Mouse (Mus musculus): ENCODE measurements around the gene Vps9d1. TPM values are rescaled to one million over a fixed set of nuclear protein-coding genes. Genes with fewer than 3 reads are reported as not detected.
"Not testable (repeated sequence)": the region's sequence is repeated elsewhere in the genome, so short reads cannot be mapped to it uniquely, and the experiment has no call there.

Gene Vps9d1
- polyA plus RNA-seq, 1 experiment from 2014 or later, result 65.8 TPM

- no peaks in the 10 kb centered on the region for H3K36me3 ChIP-seq (ENCODE audit: control insufficient read depth, insufficient read depth, low read length)
- H3K4me3 ChIP-seq (ENCODE audit: low read depth, low read length), result no peak overlapping the region
- peaks cover 3% of the 10 kb centered on the region; the same call in 1 of the 2 replicates for H3K4me1 ChIP-seq (ENCODE audit: control insufficient read depth, insufficient read depth, low read length)
- no peak overlapping the region for H3K4me2 ChIP-seq (ENCODE audit: low read depth, low read length)
- no peak overlapping the region for H3K9ac ChIP-seq (replicated peaks; ENCODE audit: low read depth, low read length)
- H3K27me3 ChIP-seq (ENCODE audit: control insufficient read depth, insufficient read depth, low read length), result no peaks in the 10 kb centered on the region
- ATAC-seq (ENCODE audit: low read depth), result peak; percentile 35; the same call in 1 of the 2 replicates
- H3K27ac ChIP-seq (ENCODE audit: low read depth, low read length), result no peak overlapping the region
- 46% methylated on average over 11 of the region's 13 CpGs for WGBS
- H3K9me3 ChIP-seq (ENCODE audit: control insufficient read depth, low read length), result no peaks in the 10 kb centered on the region
Observed at GRCm38 (mm10) chr8:123233300-123233699, 20.8 kb downstream of the Vps9d1 start.

DNA sequence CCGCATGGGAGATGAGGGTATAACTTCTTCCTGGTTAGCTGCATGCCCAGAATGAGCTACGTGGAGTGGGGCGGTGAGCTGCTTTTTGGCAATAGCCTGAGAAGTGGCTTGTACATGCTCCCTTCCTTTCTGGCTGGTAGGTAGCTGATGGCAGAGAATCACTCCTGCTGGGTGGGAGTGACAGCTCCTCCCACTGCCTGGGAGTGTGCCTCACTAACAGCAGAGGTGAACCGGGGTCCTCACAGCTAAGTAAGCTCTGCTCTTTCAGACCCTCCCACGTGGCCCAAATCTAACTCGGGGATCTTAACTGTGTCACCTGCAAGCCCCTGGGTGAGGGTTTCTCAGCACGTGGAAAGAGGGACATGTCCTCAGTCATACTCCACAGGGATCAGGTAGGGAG, 21.6 kb downstream of the Vps9d1 start:
- H3K9ac ChIP-seq (replicated peaks; ENCODE audit: low read depth, low read length), result no peak overlapping the region
- no peak overlapping the region for H3K4me2 ChIP-seq (ENCODE audit: low read depth, low read length)
- 23% methylated on average over 7 of the region's 7 CpGs for WGBS
- H3K36me3 ChIP-seq (ENCODE audit: control insufficient read depth, insufficient read depth, low read length), result 0 out of 2 replicates have a peak, but pooled peaks cover 2% of the 10 kb centered on the region
- H3K4me1 ChIP-seq (ENCODE audit: control insufficient read depth, insufficient read depth, low read length), result peaks cover 3% of the 10 kb centered on the region; the same call in 1 of the 2 replicates
- H3K27me3 ChIP-seq (ENCODE audit: control insufficient read depth, insufficient read depth, low read length), result no peaks in the 10 kb centered on the region
- no peak for ATAC-seq (ENCODE audit: low read depth)
- no peak overlapping the region for H3K27ac ChIP-seq (ENCODE audit: low read depth, low read length)
- no peaks in the 10 kb centered on the region for H3K9me3 ChIP-seq (ENCODE audit: control insufficient read depth, low read length)
- H3K4me3 ChIP-seq (ENCODE audit: low read depth, low read length), result no peak overlapping the region

GRCm38 (mm10) chr8:123231742-123232141, 22.4 kb downstream of the Vps9d1 start:
- no peak overlapping the region for H3K4me2 ChIP-seq (ENCODE audit: low read depth, low read length)
- H3K9me3 ChIP-seq (ENCODE audit: control insufficient read depth, low read length), result no peaks in the 10 kb centered on the region
- ATAC-seq (ENCODE audit: low read depth), result no peak
- H3K36me3 ChIP-seq (ENCODE audit: control insufficient read depth, insufficient read depth, low read length), result peaks cover 3% of the 10 kb centered on the region; the same call in 1 of the 2 replicates
- WGBS, result 63% methylated on average over 5 of the region's 5 CpGs
- no peak overlapping the region for H3K27ac ChIP-seq (ENCODE audit: low read depth, low read length)
- H3K4me3 ChIP-seq (ENCODE audit: low read depth, low read length), result no peak overlapping the region
- H3K4me1 ChIP-seq (ENCODE audit: control insufficient read depth, insufficient read depth, low read length), result peaks cover 3% of the 10 kb centered on the region; the same call in 1 of the 2 replicates
- no peaks in the 10 kb centered on the region for H3K27me3 ChIP-seq (ENCODE audit: control insufficient read depth, insufficient read depth, low read length)
- no peak overlapping the region for H3K9ac ChIP-seq (replicated peaks; ENCODE audit: low read depth, low read length)

- H3K27me3 ChIP-seq (ENCODE audit: control insufficient read depth, insufficient read depth, low read length); H3K27ac ChIP-seq (ENCODE audit: low read depth, low read length); H3K4me3 ChIP-seq (ENCODE audit: low read depth, low read length); H3K9me3 ChIP-seq (ENCODE audit: control insufficient read depth, low read length); H3K9ac ChIP-seq (replicated peaks; ENCODE audit: low read depth, low read length); ATAC-seq (ENCODE audit: low read depth); H3K36me3 ChIP-seq (ENCODE audit: control insufficient read depth, insufficient read depth, low read length); H3K4me1 ChIP-seq (ENCODE audit: control insufficient read depth, insufficient read depth, low read length); H3K4me2 ChIP-seq (ENCODE audit: low read depth, low read length): not testable (repeated sequence)
- 87% methylated on average over 10 of the region's 11 CpGs for WGBS
Observed at GRCm38 (mm10) chr8:123230326-123230725, 23.8 kb downstream of the Vps9d1 start.

DNA sequence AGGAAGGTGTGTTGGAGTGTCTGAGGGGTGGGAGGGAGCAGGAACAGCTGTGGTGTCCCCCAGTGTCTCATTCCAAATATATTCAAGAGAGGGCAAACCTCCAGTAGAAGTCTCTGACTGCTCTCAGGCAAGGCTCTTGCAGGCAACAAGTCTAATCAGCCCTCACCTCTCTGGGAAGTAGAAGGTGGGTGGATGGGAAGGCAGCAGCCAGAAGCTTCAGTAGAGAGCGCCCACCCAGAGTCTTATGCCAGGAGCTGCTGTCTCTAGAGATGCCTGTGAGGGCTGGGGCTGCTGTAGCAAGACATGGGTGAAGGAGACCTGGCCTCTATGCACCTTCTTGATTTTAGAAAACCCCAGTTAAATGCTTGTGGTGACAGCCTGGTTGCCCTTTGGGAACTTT, 25.7 kb downstream of the Vps9d1 start:
- Histone ChIP-seq H3K9me3 (ENCODE audit: control insufficient read depth, low read length) (no peaks in the 10 kb centered on the region), H3K9ac (replicated peaks; ENCODE audit: low read depth, low read length) (no peak overlapping the region), H3K4me3 (ENCODE audit: low read depth, low read length) (no peak overlapping the region), H3K4me2 (ENCODE audit: low read depth, low read length) (no peak overlapping the region), H3K4me1 (ENCODE audit: control insufficient read depth, insufficient read depth, low read length) (peaks cover 14% of the 10 kb centered on the region), H3K36me3 (ENCODE audit: control insufficient read depth, insufficient read depth, low read length) (peaks cover 3% of the 10 kb centered on the region; the same call in 1 of the 2 replicates), H3K27me3 (ENCODE audit: control insufficient read depth, insufficient read depth, low read length) (no peaks in the 10 kb centered on the region), H3K27ac (ENCODE audit: low read depth, low read length) (no peak overlapping the region)
- no peak for ATAC-seq (ENCODE audit: low read depth)
- 90% methylated on average over 1 of the region's 1 CpGs for WGBS

- Histone ChIP-seq H3K9ac (replicated peaks; ENCODE audit: low read depth, low read length) (peak within 1 kb of the TSS; percentile 79), H3K27ac (ENCODE audit: low read depth, low read length) (peak within 1 kb of the TSS; percentile 80), H3K4me3 (ENCODE audit: low read depth, low read length) (peak within 1 kb of the TSS; percentile 73), H3K27me3 (ENCODE audit: control insufficient read depth, insufficient read depth, low read length) (no peaks in the 10 kb centered on the region), H3K36me3 (ENCODE audit: control insufficient read depth, insufficient read depth, low read length) (peaks cover 3% of the 10 kb centered on the region; the same call in 1 of the 2 replicates), H3K9me3 (ENCODE audit: control insufficient read depth, low read length) (no peaks in the 10 kb centered on the region), H3K4me2 (ENCODE audit: low read depth, low read length) (peak within 1 kb of the TSS; percentile 84), H3K4me1 (ENCODE audit: control insufficient read depth, insufficient read depth, low read length) (peaks cover 14% of the 10 kb centered on the region)
- WGBS, result 3% methylated on average over 59 of the region's 59 CpGs
- peak; percentile 89 for ATAC-seq (ENCODE audit: low read depth)
Observed at GRCm38 (mm10) chr8:123224278-123225266, 29.6 kb downstream of the Vps9d1 start, which contains the start of gene Cdk10. Gene Cdk10, plus strand, starts transcription at chr8:123224842.

DNA sequence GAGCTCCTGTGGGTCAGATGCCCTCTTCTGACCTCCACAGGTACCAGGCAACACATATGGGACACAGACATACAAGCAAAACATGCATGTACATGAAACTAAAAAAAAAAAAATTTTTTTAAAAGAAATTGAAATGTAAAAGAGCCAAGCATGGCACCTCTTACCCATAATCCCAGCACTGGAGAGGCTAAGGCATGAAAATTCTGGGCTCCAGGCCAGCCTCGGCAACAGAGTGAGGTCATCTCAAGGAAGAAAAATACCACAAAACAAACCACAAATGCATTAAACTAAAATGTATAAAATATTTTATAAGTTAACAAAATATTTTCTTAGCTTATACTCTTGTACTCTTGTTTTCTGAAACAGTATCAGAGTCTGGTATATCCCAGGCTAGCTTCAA, 33.2 kb downstream of the Vps9d1 start:
- H3K9me3 ChIP-seq (ENCODE audit: control insufficient read depth, low read length), result no peaks in the 10 kb centered on the region
- no peak for ATAC-seq (ENCODE audit: low read depth)
- no peak overlapping the region for H3K9ac ChIP-seq (replicated peaks; ENCODE audit: low read depth, low read length)
- no peak overlapping the region for H3K4me2 ChIP-seq (ENCODE audit: low read depth, low read length)
- peaks cover 14% of the 10 kb centered on the region for H3K4me1 ChIP-seq (ENCODE audit: control insufficient read depth, insufficient read depth, low read length)
- 97% methylated on average over 1 of the region's 1 CpGs for WGBS
- H3K36me3 ChIP-seq (ENCODE audit: control insufficient read depth, insufficient read depth, low read length), result no peaks in the 10 kb centered on the region
- no peak overlapping the region for H3K4me3 ChIP-seq (ENCODE audit: low read depth, low read length)
- no peak overlapping the region for H3K27ac ChIP-seq (ENCODE audit: low read depth, low read length)
- H3K27me3 ChIP-seq (ENCODE audit: control insufficient read depth, insufficient read depth, low read length), result no peaks in the 10 kb centered on the region

DNA sequence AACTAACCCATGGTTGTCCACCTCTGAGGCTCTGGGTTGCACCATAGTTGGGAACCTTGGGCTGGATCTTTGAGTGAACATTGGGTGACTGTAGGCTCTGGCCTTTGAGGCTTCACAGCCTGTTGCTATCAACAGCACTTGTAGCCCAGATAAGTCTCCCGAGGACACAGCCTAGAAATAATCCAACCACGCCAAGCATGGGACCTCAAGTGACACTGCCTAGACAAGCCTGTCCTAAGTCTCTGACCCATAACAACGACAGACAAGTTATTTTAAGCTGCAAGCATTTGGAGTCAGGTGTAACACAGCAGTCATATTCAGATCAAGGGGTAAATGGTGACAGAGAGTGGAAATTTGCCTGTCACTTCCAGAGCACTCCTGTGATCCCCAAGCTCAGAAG, 38.7 kb downstream of the Vps9d1 start:
- no peak overlapping the region for H3K9ac ChIP-seq (replicated peaks; ENCODE audit: low read depth, low read length)
- 84% methylated on average over 3 of the region's 3 CpGs for WGBS
- no peaks in the 10 kb centered on the region for H3K9me3 ChIP-seq (ENCODE audit: control insufficient read depth, low read length)
- H3K36me3 ChIP-seq (ENCODE audit: control insufficient read depth, insufficient read depth, low read length), result no peaks in the 10 kb centered on the region
- H3K27ac ChIP-seq (ENCODE audit: low read depth, low read length), result no peak overlapping the region
- ATAC-seq (ENCODE audit: low read depth), result no peak
- H3K4me1 ChIP-seq (ENCODE audit: control insufficient read depth, insufficient read depth, low read length), result peaks cover 14% of the 10 kb centered on the region
- no peak overlapping the region for H3K4me3 ChIP-seq (ENCODE audit: low read depth, low read length)
- H3K4me2 ChIP-seq (ENCODE audit: low read depth, low read length), result no peak overlapping the region
- H3K27me3 ChIP-seq (ENCODE audit: control insufficient read depth, insufficient read depth, low read length), result no peaks in the 10 kb centered on the region
